Mouse (Mus musculus) heart, embryonic 16.5 days (tissue): ENCODE measurements at regions not wholly inside any gene's neighbourhood (a gene's known extent, or its start where the extent isn't known, plus 50 kb on each side); places are given as distances from the start of the nearest gene placed in this dataset.

Experiments used
- ATAC-seq: fragments of 200-750 bp; cut with Nextera tagmentation; replicated peaks from 2 replicates; pipeline ENCODE4 v1.8.0; 2017; ENCODE audit warnings: moderate number of reproducible peaks; ENCODE audit not compliant: insufficient read depth, low FRiP score; ENCODE audit errors: extremely low read depth
- H3K27ac ChIP-seq: fragments of 300-500 bp; sonication (generic); 2 replicates; pipeline ENCODE4 v1.5.1; 2014; ENCODE audit warnings: mild to moderate bottlenecking, low read length, control low read depth, moderate library complexity
- H3K27me3 ChIP-seq: fragments of 300-500 bp; sonication (generic); 2 replicates; pipeline ENCODE4 v1.6.1; 2014; ENCODE audit warnings: low read length, mixed read lengths; ENCODE audit not compliant: control insufficient read depth, insufficient read depth
- H3K36me3 ChIP-seq: fragments of 300-500 bp; sonication (generic); 2 replicates; pipeline ENCODE4 v1.6.1; 2014; ENCODE audit not compliant: control insufficient read depth, insufficient read depth
- H3K4me1 ChIP-seq: fragments of 300-500 bp; sonication (generic); 2 replicates; pipeline ENCODE4 v1.6.1; 2014; ENCODE audit warnings: low read length, mixed read lengths; ENCODE audit not compliant: control insufficient read depth, insufficient read depth
- H3K4me2 ChIP-seq: fragments of 300-500 bp; sonication (generic); 2 replicates; pipeline ENCODE4 v1.6.1; 2014; ENCODE audit warnings: low read depth, mild to moderate bottlenecking, control low read depth, low read length
- H3K4me3 ChIP-seq: fragments of 300-500 bp; sonication (generic); 2 replicates; pipeline ENCODE4 v1.5.1; 2014; ENCODE audit warnings: mild to moderate bottlenecking, control low read depth, low read length
- H3K9ac ChIP-seq: fragments of 300-500 bp; sonication (generic); 2 replicates; pipeline ENCODE4 v1.6.1; 2014; ENCODE audit warnings: low read length, control low read depth
- H3K9me3 ChIP-seq: fragments of 300-500 bp; sonication (generic); replicated peaks from 2 replicates; pipeline ENCODE4 v1.6.1; 2016; ENCODE audit warnings: low read length; ENCODE audit not compliant: control insufficient read depth
- WGBS: fragments of 180-500 bp; shearing (Covaris S2); extraction: QIAGEN DNeasy Blood & Tissue Kit; methylation state at CpG from one replicate; pipeline ENCODE4 v1.1.7; 2014; 5-methylcytosine and 5-hydroxymethylcytosine counted together

DNA sequence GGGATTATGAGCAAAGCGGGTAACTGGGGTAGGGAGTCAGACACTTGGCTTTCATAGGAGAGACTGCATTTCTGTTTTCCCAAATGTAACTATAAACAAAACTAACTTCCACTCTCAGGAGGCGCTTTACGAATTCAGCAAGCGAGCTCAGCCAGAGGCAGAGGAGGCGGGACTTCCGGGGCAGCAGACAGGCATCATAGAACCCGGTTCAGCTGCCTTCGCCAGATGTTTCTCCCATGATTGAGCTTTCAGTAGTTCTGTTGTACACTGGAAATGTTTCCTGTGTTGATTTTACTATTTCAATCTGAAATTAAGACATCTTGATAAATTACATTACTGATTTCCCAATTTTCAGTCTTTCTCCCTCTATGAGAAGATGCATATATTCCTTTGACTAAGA, 92.9 kb downstream of the Zfp365 start:
- no peaks in the 10 kb centered on the region for H3K4me1 ChIP-seq
- H3K36me3 ChIP-seq, result no peaks in the 10 kb centered on the region
- peaks cover 4% of the 10 kb centered on the region; the same call in 1 of the 2 replicates for H3K9me3 ChIP-seq
- H3K27ac ChIP-seq, result no peak overlapping the region
- no peak overlapping the region for H3K9ac ChIP-seq
- H3K4me3 ChIP-seq, result no peak overlapping the region
- H3K27me3 ChIP-seq, result no peaks in the 10 kb centered on the region
- no peak overlapping the region for H3K4me2 ChIP-seq
- ATAC-seq, result no peak
- WGBS, result 81% methylated on average over 8 of the region's 8 CpGs

DNA sequence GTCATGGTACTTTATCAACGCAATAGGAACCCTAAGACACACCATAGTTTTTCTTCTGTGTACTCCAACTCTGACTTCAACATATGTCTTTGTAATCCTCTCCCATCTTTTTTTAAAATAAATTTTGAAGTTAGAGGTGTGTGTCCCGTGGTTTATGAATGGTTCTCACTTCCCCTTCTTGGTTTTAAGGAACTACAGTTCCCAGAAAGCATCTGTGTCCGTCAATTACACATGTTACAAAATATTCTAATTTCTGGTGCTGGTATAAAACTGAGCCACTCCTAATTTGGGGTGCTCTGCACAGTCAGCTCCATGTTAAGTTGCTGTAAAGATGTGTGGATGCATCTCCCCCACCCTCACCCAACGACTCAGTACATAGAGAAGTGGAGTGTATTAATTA, 98.6 kb downstream of the Zfp365 start:
- WGBS, result 75% methylated on average over 4 of the region's 4 CpGs
- H3K9ac ChIP-seq, result no peak overlapping the region
- no peak overlapping the region for H3K4me3 ChIP-seq
- no peaks in the 10 kb centered on the region for H3K36me3 ChIP-seq
- H3K4me1 ChIP-seq, result no peaks in the 10 kb centered on the region
- H3K27me3 ChIP-seq, result no peaks in the 10 kb centered on the region
- no peak overlapping the region for H3K27ac ChIP-seq
- peaks cover 4% of the 10 kb centered on the region; the same call in 1 of the 2 replicates for H3K9me3 ChIP-seq
- no peak overlapping the region for H3K4me2 ChIP-seq
- ATAC-seq, result no peak

DNA sequence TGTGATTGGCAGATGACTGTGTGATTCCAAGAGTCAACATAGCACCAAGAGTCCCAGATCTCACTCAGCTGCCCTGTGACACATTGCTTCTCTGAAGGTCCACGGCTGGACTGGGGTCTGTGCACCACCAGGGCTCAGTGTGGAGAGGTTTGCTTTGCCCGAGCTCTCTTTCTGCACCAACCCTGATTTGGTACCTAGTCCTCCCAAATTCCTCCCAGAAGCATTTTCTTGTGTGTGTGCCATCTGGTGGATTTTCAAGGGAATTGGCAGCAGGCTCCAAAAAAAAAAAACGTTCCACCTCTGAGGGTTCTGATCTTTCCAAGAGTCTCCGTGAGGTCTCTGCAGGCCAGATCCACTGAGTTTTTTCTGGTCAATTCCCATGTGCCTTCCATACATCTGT, 107.3 kb downstream of the Zfp365 start:
- no peak for ATAC-seq
- Histone ChIP-seq H3K27ac (no peak overlapping the region), H3K9ac (no peak overlapping the region), H3K27me3 (no peaks in the 10 kb centered on the region), H3K9me3 (no peaks in the 10 kb centered on the region), H3K36me3 (no peaks in the 10 kb centered on the region), H3K4me3 (no peak overlapping the region), H3K4me2 (no peak overlapping the region), H3K4me1 (no peaks in the 10 kb centered on the region)
- 29% methylated on average over 4 of the region's 4 CpGs for WGBS

DNA sequence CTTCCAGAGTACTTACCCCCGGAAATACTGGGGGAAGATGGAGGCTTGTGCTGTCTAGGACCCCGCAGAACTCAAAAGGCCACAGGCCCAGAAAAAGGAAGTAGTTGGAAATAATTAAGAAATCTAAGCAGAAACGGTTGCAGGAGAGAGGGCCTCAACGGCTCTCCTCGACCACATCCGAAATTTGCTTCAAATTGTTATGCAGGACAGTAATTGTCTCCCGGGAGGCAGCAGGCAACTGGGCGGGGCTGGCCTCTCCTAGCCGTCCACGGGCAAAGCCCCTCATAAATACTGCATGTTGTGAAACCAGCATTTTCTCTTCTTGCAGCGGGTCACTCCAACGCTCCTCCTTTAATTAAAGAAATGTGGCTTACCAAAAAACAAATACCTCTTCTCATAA, 107.8 kb downstream of the Zfp365 start:
- H3K27ac ChIP-seq, result no peak overlapping the region
- H3K27me3 ChIP-seq, result no peaks in the 10 kb centered on the region
- no peak overlapping the region for H3K4me3 ChIP-seq
- H3K9ac ChIP-seq, result no peak overlapping the region
- ATAC-seq, result no peak
- H3K36me3 ChIP-seq, result no peaks in the 10 kb centered on the region
- H3K4me2 ChIP-seq, result no peak overlapping the region
- H3K4me1 ChIP-seq, result no peaks in the 10 kb centered on the region
- 72% methylated on average over 12 of the region's 12 CpGs for WGBS
- no peaks in the 10 kb centered on the region for H3K9me3 ChIP-seq

DNA sequence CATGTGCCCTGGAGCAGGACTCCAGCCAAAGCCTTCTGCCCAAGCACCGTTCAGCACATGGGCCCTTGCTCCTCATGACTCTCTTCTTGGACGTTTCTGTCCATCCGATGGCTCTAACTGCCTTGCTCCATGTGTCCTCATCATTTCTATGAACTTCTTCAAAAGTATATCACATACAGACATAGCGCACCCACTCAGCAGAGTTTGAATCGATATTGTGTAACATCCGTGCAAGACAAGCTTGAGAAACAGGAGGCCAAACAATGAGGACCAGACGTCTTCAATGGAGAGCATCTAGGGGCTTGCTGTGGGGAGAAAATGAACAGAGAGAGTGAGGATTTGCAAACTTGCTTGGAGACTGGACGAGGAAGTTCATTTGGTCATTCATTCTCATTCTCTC, 110.3 kb downstream of the Zfp365 start:
- no peak overlapping the region for H3K27ac ChIP-seq
- no peak overlapping the region for H3K4me3 ChIP-seq
- WGBS, result 89% methylated on average over 8 of the region's 8 CpGs
- H3K36me3 ChIP-seq, result no peaks in the 10 kb centered on the region
- no peak overlapping the region for H3K4me2 ChIP-seq
- no peak for ATAC-seq
- H3K9ac ChIP-seq, result no peak overlapping the region
- H3K9me3 ChIP-seq, result no peaks in the 10 kb centered on the region
- H3K27me3 ChIP-seq, result no peaks in the 10 kb centered on the region
- H3K4me1 ChIP-seq, result no peaks in the 10 kb centered on the region

DNA sequence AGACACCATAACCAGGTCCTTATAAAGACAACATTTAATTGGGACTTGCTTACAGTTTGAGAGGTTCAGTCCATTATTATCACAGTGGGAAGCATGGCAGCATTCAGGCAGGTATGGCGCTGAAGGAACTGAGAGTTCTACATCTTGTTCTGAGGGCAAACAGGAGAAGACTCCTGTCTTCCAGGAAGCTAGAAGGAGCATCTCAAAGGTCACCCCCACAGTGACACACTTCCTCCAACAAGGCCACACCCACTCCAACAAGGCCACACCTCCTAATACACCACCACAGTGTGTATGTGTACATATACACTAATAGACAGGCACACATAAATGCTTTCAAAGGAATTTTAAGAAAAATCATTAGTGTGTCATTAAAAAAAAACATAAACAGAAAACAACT, 110.8 kb downstream of the Zfp365 start:
- H3K4me3 ChIP-seq, result no peak overlapping the region
- 77% methylated on average over 1 of the region's 1 CpGs for WGBS
- H3K4me2 ChIP-seq, result no peak overlapping the region
- H3K27ac ChIP-seq, result no peak overlapping the region
- no peak overlapping the region for H3K9ac ChIP-seq
- no peaks in the 10 kb centered on the region for H3K4me1 ChIP-seq
- H3K27me3 ChIP-seq, result no peaks in the 10 kb centered on the region
- no peaks in the 10 kb centered on the region for H3K9me3 ChIP-seq
- no peak for ATAC-seq
- H3K36me3 ChIP-seq, result no peaks in the 10 kb centered on the region

DNA sequence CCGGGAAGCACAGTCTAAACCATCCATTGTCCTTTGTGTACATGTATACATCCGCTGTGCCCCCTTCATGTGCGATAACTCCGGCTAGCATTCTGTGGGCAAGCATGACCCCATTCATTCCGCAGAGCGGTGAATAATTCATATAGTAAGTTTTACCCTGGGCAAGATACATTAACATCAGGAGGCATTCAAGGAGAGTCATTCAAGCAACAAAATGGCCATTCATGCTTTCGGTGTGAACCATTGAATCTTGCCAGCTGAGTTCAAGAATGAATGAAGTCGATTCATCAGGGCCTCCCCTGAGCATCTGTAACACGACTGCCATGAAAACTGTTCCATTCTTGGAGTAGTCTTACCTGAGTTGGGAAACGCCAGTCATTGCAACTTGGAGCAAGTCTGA, 113.5 kb downstream of the Zfp365 start:
- no peak overlapping the region for H3K9ac ChIP-seq
- no peaks in the 10 kb centered on the region for H3K4me1 ChIP-seq
- no peak overlapping the region for H3K4me2 ChIP-seq
- no peaks in the 10 kb centered on the region for H3K36me3 ChIP-seq
- WGBS, result 88% methylated on average over 10 of the region's 10 CpGs
- H3K27me3 ChIP-seq, result no peaks in the 10 kb centered on the region
- no peak overlapping the region for H3K4me3 ChIP-seq
- H3K9me3 ChIP-seq, result no peaks in the 10 kb centered on the region
- no peak for ATAC-seq
- no peak overlapping the region for H3K27ac ChIP-seq

DNA sequence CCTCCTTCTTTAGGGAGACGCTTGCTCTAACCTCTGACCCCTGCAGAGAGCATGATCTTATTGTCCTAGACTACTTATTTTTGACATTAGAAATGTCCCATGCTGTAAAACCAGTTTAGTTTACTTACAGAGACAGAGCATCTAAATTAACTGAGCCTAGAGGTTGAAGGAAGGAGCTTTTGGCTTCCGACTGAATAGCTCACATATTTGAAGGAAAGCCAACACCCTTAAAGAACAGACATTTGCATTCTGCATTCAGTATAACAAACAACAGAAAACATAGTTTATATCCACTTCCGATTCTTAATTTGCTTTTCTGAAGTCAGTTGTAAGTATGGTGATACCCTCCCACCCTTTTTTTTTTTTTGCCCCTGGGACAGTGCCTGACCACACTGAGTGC, 119.3 kb downstream of the Zfp365 start:
- WGBS, result 65% methylated on average over 3 of the region's 3 CpGs
- H3K4me3 ChIP-seq, result no peak overlapping the region
- H3K27me3 ChIP-seq, result no peaks in the 10 kb centered on the region
- H3K4me1 ChIP-seq, result no peaks in the 10 kb centered on the region
- H3K9ac ChIP-seq, result no peak overlapping the region
- ATAC-seq, result no peak
- H3K27ac ChIP-seq, result no peak overlapping the region
- no peaks in the 10 kb centered on the region for H3K36me3 ChIP-seq
- no peaks in the 10 kb centered on the region for H3K9me3 ChIP-seq
- H3K4me2 ChIP-seq, result no peak overlapping the region

DNA sequence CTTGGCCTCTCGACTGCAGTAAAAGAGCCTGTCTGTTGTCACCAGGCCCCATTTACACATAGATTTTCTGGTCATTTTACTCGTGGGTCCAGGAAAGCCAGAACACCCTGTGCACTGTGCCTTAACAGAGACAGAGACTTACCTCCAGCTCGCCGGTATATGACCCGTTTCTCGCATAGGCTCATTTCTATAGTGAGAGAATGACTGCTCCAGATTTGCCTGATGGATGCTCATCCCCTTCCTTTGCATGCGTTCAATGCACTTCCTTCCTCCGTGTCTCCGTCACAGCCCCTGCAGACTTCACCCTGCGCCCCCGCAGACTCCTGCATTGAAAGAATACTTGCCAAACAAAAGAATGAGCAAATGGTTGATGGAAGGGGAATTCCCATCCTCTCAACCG, 122.8 kb downstream of the Zfp365 start:
- no peaks in the 10 kb centered on the region; the same call in 1 of the 2 replicates for H3K9me3 ChIP-seq
- 68% methylated on average over 12 of the region's 12 CpGs for WGBS
- H3K4me3 ChIP-seq, result no peak overlapping the region
- no peak overlapping the region for H3K27ac ChIP-seq
- no peaks in the 10 kb centered on the region for H3K4me1 ChIP-seq
- H3K36me3 ChIP-seq, result no peaks in the 10 kb centered on the region
- no peak for ATAC-seq
- H3K4me2 ChIP-seq, result no peak overlapping the region; the same call in 1 of the 2 replicates
- H3K27me3 ChIP-seq, result no peaks in the 10 kb centered on the region
- no peak overlapping the region for H3K9ac ChIP-seq

DNA sequence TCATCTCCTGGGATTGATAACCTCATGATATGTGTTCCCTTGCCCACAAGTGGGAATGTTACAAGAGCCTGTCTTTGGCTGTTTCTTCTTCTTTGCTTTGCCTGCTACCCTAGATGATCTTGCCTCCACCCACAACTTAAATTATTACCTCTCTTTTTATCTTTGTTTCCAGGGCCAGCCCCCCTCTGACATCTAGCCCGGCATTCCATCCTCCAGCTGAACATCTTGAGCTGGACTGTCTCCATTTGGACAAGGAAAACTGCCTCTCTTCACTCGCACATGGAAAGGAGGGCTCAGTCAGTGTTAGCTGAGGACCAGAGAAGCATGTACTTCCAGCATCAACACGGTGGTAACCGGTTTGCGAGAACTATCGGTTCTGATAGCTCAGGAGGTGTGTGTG, 124.3 kb downstream of the Zfp365 start:
- Histone ChIP-seq H3K36me3 (no peaks in the 10 kb centered on the region), H3K27ac (no peak overlapping the region), H3K9me3 (no peaks in the 10 kb centered on the region; the same call in 1 of the 2 replicates), H3K4me1 (no peaks in the 10 kb centered on the region), H3K4me3 (no peak overlapping the region), H3K9ac (no peak overlapping the region), H3K4me2 (no peak overlapping the region), H3K27me3 (no peaks in the 10 kb centered on the region)
- ATAC-seq, result no peak
- WGBS, result 47% methylated on average over 6 of the region's 6 CpGs
